Mouse (Mus musculus): ENCODE data around the gene Cd52. TPM values are rescaled to one million over a fixed set of nuclear protein-coding genes. Genes with fewer than 3 reads are reported as not detected.

Gene Cd52
- total RNA-seq, 2 experiments from 2014 or later = 0.99 to 2.4 TPM

GRCm38 (mm10) chr4:134120916-134121315 is 26.0 kb upstream of the Cd52 start:
- DNase-seq (ENCODE audit: low spot score in 2 of 2) = no peak
- intact Hi-C loops (cut with DNase I) = no loop called here

DNA sequence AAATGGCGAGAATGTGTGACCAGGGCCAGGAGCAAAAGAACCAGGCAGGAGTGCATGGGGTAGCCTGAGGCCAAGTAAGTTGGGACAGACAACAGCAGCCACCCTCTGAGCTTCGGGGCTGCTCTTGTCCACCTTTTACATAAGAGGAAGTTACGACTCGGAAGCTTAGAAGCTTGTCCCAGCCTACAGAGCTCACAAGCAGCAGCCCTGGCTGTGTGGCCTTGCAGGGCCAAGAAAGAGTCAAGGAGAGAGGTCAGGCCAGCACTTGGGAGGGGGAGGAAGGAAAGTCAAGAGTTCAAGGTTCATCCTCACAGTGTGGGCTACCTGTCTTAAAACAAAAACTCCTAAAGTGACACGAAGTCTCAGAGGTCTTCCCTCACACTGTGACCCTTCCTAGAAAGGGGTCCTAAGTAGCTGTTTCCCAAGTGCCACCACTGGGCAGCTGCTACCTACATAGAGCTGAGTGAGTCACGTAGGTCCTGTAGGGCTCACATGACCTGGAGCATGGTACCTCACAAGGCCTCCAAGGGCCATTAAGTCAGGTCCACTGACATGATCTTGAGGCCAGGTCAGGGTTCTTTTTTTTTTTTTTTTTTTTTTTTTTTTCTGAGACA is 25.4 kb upstream of the Cd52 start:
- intact Hi-C loops (cut with DNase I) = no loop called here

GRCm38 (mm10) chr4:134119644-134120043 is 24.8 kb upstream of the Cd52 start:
- no peak for DNase-seq (ENCODE audit: low spot score in 2 of 2)
- intact Hi-C loops (cut with DNase I) = no loop called here

More for the DNA sequence above, 25.4 kb upstream of the Cd52 start:
- DNase-seq (ENCODE audit: low spot score in 2 of 2) = no peak

GRCm38 (mm10) chr4:134119042-134119441 is 24.2 kb upstream of the Cd52 start:
- intact Hi-C loops (cut with DNase I) = no loop called here
- DNase-seq (ENCODE audit: low spot score in 2 of 2) = no peak

DNA sequence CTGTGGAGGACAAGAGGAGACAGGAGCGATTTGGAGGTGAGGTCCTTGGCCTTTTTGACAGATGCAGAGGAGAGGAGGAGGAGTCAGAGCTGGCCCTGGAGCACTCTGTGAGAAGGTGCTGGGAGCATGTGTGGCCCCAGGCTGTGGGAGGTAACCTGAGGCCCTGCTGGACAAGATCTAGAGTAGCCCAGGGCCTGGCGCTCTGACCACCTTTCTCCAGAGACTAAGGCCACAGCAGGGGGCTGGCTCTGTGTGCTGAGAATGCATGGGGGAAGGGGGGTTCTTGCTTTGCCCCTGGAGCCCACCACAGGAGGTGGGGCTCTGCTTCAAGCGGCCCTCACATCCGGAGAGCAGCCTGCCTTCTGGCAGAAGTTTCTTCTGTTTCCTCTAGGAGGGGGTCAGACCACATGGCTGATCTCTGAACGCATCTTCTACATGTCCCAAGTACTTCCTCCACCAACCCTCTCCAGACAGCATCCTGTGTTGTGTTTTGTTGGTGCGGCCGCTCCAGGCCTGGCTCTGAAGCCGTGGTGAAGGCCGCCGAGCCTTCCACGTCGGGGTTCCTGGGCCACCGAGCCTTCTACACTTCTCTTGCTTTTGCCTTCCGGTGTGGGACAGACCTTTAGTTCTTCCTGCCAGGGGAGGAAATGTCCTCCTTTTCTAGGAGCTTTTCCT is 23.4 kb upstream of the Cd52 start:
- DNase-seq (ENCODE audit: low spot score in 2 of 2) = no peak
- intact Hi-C loops (cut with DNase I) = no loop called here

DNA sequence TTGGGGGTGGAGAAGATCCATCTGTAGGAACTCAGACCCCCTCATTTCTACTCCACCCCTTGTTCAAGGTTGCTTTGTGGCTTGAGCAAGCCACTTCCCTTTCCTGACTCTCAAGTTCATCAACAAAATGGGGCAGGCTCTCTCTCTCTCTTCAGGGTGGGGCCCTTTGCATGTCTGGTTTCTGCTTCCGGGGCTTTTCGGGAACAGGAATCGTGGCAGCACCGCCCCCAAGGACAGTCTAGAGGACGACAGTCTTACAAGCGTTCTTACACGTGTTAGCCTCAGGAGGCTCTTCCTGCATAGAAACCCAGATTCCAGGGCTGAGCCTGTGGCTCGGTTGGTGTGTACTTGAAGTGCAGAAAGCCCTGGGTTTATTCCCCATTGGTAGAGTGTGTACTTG is 22.1 kb upstream of the Cd52 start:
- peak in 1 of 2 experiments; percentile 13 for DNase-seq (ENCODE audit: low spot score in 2 of 2)

GRCm38 (mm10) chr4:134116501-134116900 is 21.6 kb upstream of the Cd52 start:
- intact Hi-C loops (cut with DNase I) = no loop called here
- no peak for DNase-seq (ENCODE audit: low spot score in 2 of 2)

More for the DNA sequence above, 22.1 kb upstream of the Cd52 start:
- intact Hi-C loops (cut with DNase I) = no loop called here

- intact Hi-C loops (cut with DNase I) = no loop called here
- DNase-seq (ENCODE audit: low spot score in 2 of 2) = no peak
These were observed 20.6 kb upstream of the Cd52 start for GRCm38 (mm10) chr4:134115215-134116144.

DNA sequence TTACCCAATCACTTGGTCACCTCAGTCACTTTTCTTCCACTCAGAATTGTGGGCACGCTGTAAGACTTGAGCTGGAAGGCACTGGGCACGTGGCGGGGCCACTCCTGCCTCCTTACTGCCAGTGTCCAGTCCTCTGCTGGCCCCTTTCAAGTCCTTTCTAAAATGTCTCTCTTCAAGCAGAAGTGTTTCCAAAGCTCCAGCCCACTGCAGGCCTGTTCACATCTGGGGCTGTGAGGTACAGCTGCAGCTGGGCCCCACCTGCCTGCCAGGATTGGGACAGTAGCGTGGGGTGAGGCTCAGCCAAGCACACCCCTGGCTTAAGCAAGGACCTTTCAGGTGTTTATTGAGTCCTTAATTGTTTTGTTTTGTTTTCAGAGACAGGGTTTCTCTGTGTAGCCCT is 19.2 kb upstream of the Cd52 start:
- no peak for DNase-seq (ENCODE audit: low spot score in 2 of 2)
- intact Hi-C loops (cut with DNase I) = no loop called here

GRCm38 (mm10) chr4:134113356-134113994 is 18.6 kb upstream of the Cd52 start:
- no peak for DNase-seq (ENCODE audit: low spot score in 2 of 2)

DNA sequence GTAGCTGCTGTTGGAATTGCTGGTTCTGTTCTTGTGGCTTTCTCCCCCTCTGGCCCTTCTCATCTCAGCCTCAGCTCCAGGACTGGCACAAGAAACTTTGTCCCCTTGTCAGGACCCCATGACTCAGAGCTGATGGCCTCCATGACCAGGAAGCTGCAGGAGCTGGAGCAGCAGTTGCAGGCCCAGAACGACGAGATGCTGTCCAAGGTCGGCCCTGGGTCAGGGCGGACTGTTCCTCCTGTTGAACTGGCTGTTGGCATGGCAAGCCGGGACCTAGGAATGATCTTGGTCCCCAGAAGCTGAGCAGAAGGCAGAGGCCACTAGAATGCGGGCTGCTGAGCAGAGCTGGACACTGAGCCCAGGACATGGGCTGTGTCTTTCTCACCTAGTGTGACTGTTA is 17.5 kb upstream of the Cd52 start:
- intact Hi-C loops (cut with DNase I) = no loop called here
- no peak for DNase-seq (ENCODE audit: low spot score in 2 of 2)

More at GRCm38 (mm10) chr4:134113356-134113994, 18.6 kb upstream of the Cd52 start:
- intact Hi-C loops (cut with DNase I) = no loop called here

- DNase-seq (ENCODE audit: low spot score in 2 of 2) = no peak
- intact Hi-C loops (cut with DNase I) = no loop called here
These were observed 15.8 kb upstream of the Cd52 start for GRCm38 (mm10) chr4:134110653-134111052.

GRCm38 (mm10) chr4:134108196-134108595 is 13.3 kb upstream of the Cd52 start:
- DNase-seq (ENCODE audit: low spot score in 2 of 2) = no peak
- intact Hi-C loops (cut with DNase I) = no loop called here

GRCm38 (mm10) chr4:134107730-134108129 is 12.8 kb upstream of the Cd52 start:
- DNase-seq (ENCODE audit: low spot score in 2 of 2) = peak; percentile 40 to 41
- intact Hi-C loops (cut with DNase I) = no loop called here

DNA sequence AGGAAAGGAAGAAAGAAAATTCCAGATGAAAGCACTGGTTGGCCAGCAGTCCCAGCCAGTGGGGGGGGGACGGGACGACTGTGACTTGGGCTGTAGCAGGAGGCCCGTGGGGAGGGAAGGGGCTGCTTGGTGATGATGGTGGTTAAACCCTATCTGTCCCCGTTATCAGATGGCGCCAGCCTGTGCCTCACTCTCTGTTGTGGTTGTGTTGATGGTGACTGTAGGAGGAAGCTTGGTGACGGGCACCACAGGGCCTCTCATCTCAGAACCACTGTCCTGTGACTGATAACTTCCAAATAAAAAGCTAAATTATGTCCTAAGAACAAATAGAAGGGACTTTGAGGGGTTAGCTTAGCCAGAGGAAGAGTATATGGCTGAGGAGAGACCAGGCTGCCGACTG is 11.2 kb upstream of the Cd52 start:
- no peak for DNase-seq (ENCODE audit: low spot score in 2 of 2)
- intact Hi-C loops (cut with DNase I) = no loop called here

DNA sequence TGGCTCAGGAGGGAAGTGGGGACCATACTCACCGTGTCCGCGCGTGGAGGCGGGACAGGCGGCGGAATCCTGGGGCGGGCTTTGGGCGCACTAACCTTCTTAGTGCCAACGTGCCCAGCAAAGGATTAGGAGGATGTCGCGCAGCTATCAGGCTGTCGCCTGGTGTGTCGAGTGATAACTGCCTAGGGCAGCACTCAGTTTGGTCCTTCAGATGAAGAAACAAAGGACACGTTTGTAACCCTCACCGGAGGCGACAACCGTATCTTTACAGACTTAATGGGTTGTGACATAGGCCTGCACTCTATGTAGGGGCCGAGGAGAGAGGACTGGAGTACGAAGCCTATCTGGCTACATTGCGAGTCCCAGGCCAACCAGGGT is 7.8 kb upstream of the Cd52 start:
- intact Hi-C loops (cut with DNase I) = no loop called here
- DNase-seq (ENCODE audit: low spot score in 2 of 2) = no peak

- intact Hi-C loops (cut with DNase I) = no loop called here
These were observed 7.3 kb upstream of the Cd52 start, which contains the start of gene Ubxn11 for GRCm38 (mm10) chr4:134101979-134102741. Ubxn11 (plus strand) TSS chr4:134102570.

DNA sequence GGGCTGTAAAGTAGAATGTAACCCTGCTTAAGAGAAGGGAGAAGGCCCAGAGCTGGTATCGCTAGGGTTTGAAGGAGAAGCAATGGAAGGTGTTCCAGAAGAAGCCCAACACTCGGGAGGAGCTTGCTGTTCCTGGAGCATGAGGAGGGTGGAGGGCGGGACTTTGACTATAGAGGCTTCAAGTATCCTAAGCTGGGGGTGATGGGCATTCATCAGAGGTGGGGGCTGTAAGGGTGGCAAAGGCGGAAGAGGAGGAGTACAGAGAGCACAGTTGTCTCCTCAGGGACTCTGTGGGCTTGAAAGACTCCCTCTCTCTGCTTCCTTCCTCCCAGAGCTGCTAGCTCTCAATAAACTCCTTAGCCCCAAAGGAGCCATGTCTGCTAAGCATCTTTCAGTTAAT is 5.4 kb upstream of the Cd52 start:
- DNase-seq (ENCODE audit: low spot score in 2 of 2) = no peak
- intact Hi-C loops (cut with DNase I) = no loop called here

More at GRCm38 (mm10) chr4:134101979-134102741, 7.3 kb upstream of the Cd52 start, which contains the start of gene Ubxn11:
- peak; percentile 93 for DNase-seq (ENCODE audit: low spot score in 2 of 2)

DNA sequence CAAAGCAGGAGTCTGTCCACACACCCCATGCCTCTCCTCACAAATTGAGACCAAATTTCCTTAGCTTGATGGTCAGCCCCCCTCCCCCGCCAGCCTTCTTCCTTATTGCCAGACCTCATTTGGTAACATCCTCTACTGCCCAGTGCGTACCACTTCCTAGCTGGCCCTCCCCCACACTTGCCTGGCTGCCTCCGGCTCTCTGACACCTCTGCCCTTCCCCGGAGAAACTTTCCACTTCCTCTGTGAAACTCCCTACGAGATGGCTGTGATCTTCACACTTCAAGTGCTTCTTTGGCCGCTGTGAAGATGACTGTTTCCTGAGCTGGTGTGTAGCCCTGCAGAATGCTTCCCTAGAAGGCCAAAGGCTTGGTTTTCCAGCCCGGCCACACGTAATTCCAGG is 3.7 kb upstream of the Cd52 start:
- intact Hi-C loops (cut with DNase I) = no loop called here
- peak; percentile 45 to 62 for DNase-seq (ENCODE audit: low spot score in 2 of 2)

All from left cerebral cortex, postnatal 14 days (tissue).